Mouse (Mus musculus): ENCODE measurements around the gene Lurap1. TPM values are rescaled to one million over a fixed set of nuclear protein-coding genes. Genes with fewer than 3 reads are reported as not detected.
A peak's percentile ranks its signal among the peaks of the same experiment; 100 is the strongest.

Lurap1 gene
- polyA plus RNA-seq, 1 experiment from 2014 or later = 3.3 TPM

GRCm38 (mm10) chr4:116157882-116158281 is 6.7 kb upstream of the Lurap1 start:
- WGBS = 83% methylated on average over 2 of the region's 2 CpGs
- Histone ChIP-seq H3K9me3 (no peaks in the 10 kb centered on the region), H3K9ac (no peak overlapping the region), H3K4me1 (peaks cover 10% of the 10 kb centered on the region; the same call in 1 of the 2 replicates), H3K4me3 (no peak overlapping the region), H3K4me2 (no peak overlapping the region), H3K36me3 (peaks cover 66% of the 10 kb centered on the region), H3K27me3 (no peaks in the 10 kb centered on the region), H3K27ac (no peak overlapping the region)
- ATAC-seq (ENCODE audit: borderline replicate concordance, extremely low read depth, low FRiP score, low TSS enrichment) = no peak

GRCm38 (mm10) chr4:116152702-116153101 is 1.6 kb upstream of the Lurap1 start:
- 91% methylated on average over 15 of the region's 15 CpGs for WGBS
- Histone ChIP-seq H3K4me1 (peaks cover 13% of the 10 kb centered on the region), H3K4me3 (no peak overlapping the region), H3K27ac (no peak overlapping the region), H3K27me3 (no peaks in the 10 kb centered on the region), H3K36me3 (peaks cover 58% of the 10 kb centered on the region), H3K9me3 (no peaks in the 10 kb centered on the region), H3K9ac (no peak overlapping the region), H3K4me2 (no peak overlapping the region)
- no peak for ATAC-seq (ENCODE audit: borderline replicate concordance, extremely low read depth, low FRiP score, low TSS enrichment)

DNA sequence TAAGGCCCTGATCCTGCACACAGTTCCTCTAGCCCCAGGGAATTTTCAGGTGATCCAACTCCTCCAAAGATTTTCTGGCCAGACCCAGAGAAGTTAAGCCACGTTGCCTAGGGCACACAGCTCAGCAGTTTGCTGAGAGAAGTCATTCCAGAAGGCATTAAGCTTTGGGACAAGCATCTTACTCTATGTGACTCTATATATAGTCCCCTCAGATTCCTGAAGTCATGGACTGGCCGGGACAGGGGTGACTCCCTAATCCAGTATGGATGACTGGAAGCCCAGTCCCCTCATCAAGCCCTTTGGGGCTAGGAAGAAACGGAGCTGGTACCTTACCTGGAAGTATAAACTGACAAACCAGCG is 296 bp downstream of the Lurap1 start:
- no peak for ATAC-seq (ENCODE audit: borderline replicate concordance, extremely low read depth, low FRiP score, low TSS enrichment)
- peak overlapping the region; percentile 76 for H3K4me3 ChIP-seq
- H3K27ac ChIP-seq = peak overlapping the region; percentile 90
- peak overlapping the region; percentile 94 for H3K9ac ChIP-seq
- no peaks in the 10 kb centered on the region for H3K27me3 ChIP-seq
- no peaks in the 10 kb centered on the region for H3K9me3 ChIP-seq
- peaks cover 13% of the 10 kb centered on the region for H3K4me1 ChIP-seq
- peaks cover 39% of the 10 kb centered on the region for H3K36me3 ChIP-seq
- peak overlapping the region; percentile 67 for H3K4me2 ChIP-seq
- 12% methylated on average over 4 of the region's 4 CpGs for WGBS

DNA sequence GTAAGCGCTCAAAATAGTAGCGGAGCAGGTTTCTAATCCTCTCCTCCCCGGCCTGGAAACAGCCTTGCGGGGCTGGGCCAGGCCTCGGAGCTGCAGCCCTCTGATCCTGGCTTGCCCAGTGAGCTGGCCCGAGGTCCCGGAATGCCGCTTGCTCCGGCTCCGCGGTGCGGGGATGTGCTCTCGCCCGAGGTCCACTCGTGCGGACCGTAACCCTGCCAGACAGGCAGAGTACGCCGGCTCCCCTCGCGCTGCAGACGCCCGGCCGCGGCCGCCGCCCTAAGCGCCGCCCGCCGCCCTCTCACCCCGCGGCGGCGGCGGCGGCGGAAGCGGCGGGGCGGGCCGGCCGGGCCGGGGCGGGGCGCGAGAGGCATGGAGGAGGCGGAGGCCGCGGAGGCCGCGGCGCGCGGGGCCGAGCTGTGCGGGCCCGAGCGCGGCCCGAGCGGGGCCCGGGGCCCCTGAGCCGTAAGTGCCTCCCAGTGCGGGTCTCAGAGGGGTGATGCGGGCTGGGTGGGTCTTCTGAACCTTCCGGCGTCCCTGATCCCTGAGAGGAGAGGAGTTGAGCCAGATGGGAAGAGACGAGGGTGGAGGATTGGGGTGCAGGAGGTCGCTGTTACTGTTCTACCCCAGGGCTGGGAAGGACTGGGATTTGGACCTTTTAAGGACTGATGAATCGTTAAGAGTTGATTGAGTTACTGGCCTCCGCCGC is 829 bp downstream of the Lurap1 start:
- Histone ChIP-seq H3K4me3 (peak overlapping the region; percentile 76), H3K27me3 (no peaks in the 10 kb centered on the region), H3K9ac (peak overlapping the region; percentile 94), H3K27ac (peak overlapping the region; percentile 90), H3K36me3 (peaks cover 34% of the 10 kb centered on the region), H3K4me1 (peaks cover 13% of the 10 kb centered on the region), H3K9me3 (no peaks in the 10 kb centered on the region), H3K4me2 (peak overlapping the region; percentile 67)
- WGBS = under 1% methylated on average over 69 of the region's 73 CpGs
- peak; percentile 92 for ATAC-seq (ENCODE audit: borderline replicate concordance, extremely low read depth, low FRiP score, low TSS enrichment)

DNA sequence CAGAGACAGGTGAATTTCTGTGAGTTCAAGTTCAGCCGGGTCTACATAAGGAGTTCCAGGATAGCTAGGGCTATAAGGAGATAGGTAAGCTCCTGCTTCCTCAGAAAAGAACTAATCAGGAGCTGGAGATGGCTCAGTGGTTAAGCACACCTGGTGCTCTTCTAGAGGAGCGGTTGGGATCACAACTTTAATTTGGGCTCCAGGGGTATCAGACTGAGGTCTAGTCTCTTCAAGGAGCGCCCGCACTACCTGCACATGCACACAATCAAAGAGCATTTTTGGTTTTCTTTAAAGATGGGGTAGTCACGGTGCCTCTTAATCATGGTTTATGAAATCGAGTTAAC is 1.4 kb downstream of the Lurap1 start:
- H3K9ac ChIP-seq = peak overlapping the region; percentile 94

DNA sequence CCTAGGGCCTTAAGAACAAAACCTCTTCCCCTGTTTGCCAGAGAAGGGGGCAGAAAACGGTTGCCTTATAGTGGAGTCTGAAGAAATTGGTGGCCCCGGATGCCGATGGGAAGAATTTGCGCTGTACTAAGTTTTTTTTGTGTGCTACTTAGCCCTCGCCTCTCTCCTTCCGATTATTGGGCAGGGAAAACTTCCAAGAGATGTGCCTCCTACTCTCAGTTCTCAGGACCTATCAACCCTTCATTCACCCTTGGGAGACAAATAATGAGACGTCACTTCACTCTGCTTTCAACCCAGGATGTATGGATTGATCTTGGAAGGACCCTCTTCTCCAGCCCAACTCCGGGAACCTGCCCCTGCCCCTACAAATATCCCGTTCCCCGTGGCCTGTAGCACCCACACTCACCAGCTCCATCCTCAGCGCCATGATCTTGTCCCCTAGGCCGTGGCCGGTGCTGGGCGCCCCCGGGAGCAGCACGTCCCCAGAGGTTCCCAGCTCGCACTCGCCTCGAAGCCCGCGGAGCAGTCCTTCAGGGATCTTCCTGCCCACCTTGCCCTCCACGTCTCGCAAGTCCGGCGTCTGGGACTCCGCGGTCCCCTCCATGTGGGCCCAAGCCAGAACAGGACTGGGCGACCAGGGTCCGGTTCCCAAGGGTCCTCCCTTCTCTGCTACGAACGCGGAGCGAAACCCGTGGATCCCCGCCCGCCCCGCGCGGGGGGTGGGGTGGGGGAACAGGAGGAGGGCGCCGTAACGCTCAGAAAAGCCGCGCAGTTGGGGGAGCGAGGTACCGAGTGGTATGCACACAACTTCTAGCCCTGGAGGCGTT is 7.0 kb downstream of the Lurap1 start:
- H3K36me3 ChIP-seq = no peaks in the 10 kb centered on the region
- no peaks in the 10 kb centered on the region for H3K9me3 ChIP-seq
- H3K27ac ChIP-seq = no peak overlapping the region
- peak overlapping the region; percentile 63 for H3K4me3 ChIP-seq
- WGBS = 1% methylated on average over 47 of the region's 47 CpGs
- peak overlapping the region; percentile 56 for H3K9ac ChIP-seq
- peak overlapping the region; percentile 94 for H3K4me2 ChIP-seq
- H3K27me3 ChIP-seq = no peaks in the 10 kb centered on the region
- peaks cover 15% of the 10 kb centered on the region for H3K4me1 ChIP-seq
- ATAC-seq (ENCODE audit: borderline replicate concordance, extremely low read depth, low FRiP score, low TSS enrichment) = peak; percentile 85

More for the DNA sequence above, 1.4 kb downstream of the Lurap1 start:
- no peaks in the 10 kb centered on the region for H3K9me3 ChIP-seq
- H3K36me3 ChIP-seq = peaks cover 29% of the 10 kb centered on the region
- H3K27me3 ChIP-seq = no peaks in the 10 kb centered on the region
- peak overlapping the region; percentile 67 for H3K4me2 ChIP-seq
- 23% methylated on average over 6 of the region's 6 CpGs for WGBS
- no peak for ATAC-seq (ENCODE audit: borderline replicate concordance, extremely low read depth, low FRiP score, low TSS enrichment)
- peak overlapping the region; percentile 76 for H3K4me3 ChIP-seq
- H3K4me1 ChIP-seq = peaks cover 14% of the 10 kb centered on the region
- H3K27ac ChIP-seq = peak overlapping the region; percentile 90

DNA sequence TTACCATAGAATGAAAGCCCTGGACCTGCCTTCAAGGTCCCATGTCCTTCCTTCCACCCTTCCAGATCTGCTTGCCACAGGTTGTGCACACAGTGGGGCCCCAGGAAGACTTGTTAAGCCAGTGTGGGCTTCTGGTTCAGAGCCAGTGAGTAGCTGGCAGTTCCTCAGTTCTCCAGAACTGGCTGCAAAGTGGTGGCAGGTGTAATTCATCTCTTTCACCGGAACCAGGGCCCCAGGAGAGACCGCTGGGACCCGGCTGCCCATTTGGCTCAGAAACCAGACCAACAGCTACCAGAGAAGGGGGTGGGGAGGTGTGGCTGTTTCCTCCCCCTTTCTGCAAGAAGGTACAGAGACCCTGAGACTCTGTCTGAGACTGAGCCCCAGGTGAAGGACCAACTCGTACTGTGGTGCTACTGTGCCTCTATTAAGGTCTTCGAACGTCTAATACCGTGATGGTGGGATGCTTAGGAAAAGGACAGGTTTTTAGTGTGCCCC is 7.8 kb downstream of the Lurap1 start:
- Histone ChIP-seq H3K9ac (peak overlapping the region; percentile 56; the same call in 1 of the 2 replicates), H3K27me3 (no peaks in the 10 kb centered on the region), H3K36me3 (no peaks in the 10 kb centered on the region), H3K4me3 (peak overlapping the region; percentile 63), H3K4me2 (peak overlapping the region; percentile 94), H3K4me1 (peaks cover 15% of the 10 kb centered on the region), H3K9me3 (no peaks in the 10 kb centered on the region), H3K27ac (no peak overlapping the region)
- WGBS = 7% methylated on average over 7 of the region's 7 CpGs
- peak; percentile 32; the same call in 1 of the 2 replicates for ATAC-seq (ENCODE audit: borderline replicate concordance, extremely low read depth, low FRiP score, low TSS enrichment)

- no peaks in the 10 kb centered on the region for H3K27me3 ChIP-seq
- ATAC-seq (ENCODE audit: borderline replicate concordance, extremely low read depth, low FRiP score, low TSS enrichment) = no peak
- no peak overlapping the region for H3K27ac ChIP-seq
- no peaks in the 10 kb centered on the region for H3K9me3 ChIP-seq
- WGBS = 74% methylated on average over 7 of the region's 7 CpGs
- no peak overlapping the region for H3K4me2 ChIP-seq
- H3K4me1 ChIP-seq = peaks cover 15% of the 10 kb centered on the region
- H3K4me3 ChIP-seq = no peak overlapping the region
- H3K36me3 ChIP-seq = no peaks in the 10 kb centered on the region
- no peak overlapping the region for H3K9ac ChIP-seq
Observed at GRCm38 (mm10) chr4:116142269-116142668, 8.9 kb downstream of the Lurap1 start.

DNA sequence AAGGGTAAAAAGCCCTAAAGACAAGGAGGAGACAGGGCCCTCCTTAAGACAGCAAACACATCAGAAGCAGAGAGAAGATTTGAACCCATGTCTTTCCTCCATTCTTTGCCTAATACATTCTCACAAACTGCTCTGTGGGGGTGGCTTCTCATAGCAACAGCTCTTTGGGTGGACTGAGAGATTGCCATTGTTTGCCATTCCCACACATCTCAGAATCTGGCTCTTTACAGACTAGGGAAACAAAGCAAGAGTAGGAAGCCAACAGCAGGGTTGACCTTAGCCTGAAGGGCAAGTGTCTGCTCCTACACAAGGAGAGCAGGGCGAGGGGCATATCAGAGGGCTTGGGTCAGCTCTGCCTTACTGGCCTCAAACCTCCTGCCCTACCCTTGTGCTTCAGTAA is 9.4 kb downstream of the Lurap1 start:
- H3K9ac ChIP-seq = no peak overlapping the region
- no peak for ATAC-seq (ENCODE audit: borderline replicate concordance, extremely low read depth, low FRiP score, low TSS enrichment)
- H3K27ac ChIP-seq = no peak overlapping the region
- no peaks in the 10 kb centered on the region for H3K36me3 ChIP-seq
- H3K4me1 ChIP-seq = peaks cover 15% of the 10 kb centered on the region
- WGBS = 70% methylated on average over 1 of the region's 1 CpGs
- no peak overlapping the region for H3K4me3 ChIP-seq
- H3K27me3 ChIP-seq = no peaks in the 10 kb centered on the region
- no peaks in the 10 kb centered on the region for H3K9me3 ChIP-seq
- H3K4me2 ChIP-seq = no peak overlapping the region

DNA sequence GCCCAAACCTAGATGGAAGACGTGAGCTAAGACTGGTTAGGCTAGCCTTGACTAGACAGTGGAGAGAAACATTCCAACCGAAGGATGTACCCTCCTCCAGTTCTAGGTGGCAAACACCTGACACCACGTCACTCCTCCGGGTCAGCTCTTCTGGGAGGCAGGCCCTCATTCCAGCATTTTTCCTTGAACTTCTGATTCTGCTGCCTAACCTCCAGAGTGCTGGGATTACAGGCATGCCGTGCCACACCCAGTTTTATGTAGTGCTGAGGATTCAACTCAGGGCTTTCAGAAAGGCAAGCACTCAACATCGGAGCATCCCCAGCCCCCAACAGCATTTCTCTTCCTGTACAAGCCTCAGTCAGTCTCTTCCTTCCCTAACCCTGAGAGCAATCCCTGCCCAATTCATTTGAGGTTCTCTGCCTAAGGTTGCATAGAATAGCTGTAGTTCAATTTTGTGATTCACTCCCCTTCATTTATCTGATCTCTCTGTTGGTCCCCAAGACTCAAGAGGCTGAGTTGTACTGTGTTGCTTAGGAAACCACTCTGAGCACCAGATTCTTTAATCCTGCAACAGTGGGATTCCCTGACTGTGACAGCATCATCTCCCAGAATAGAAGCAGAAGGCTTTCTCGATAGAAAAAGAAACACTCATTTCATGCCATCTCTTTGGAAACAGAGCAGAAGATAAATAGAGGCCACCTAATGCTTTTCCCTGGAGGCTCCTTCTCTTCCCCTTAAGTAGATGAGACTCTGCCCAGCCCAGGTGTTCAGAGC is 10.2 kb downstream of the Lurap1 start:
- H3K4me1 ChIP-seq = peaks cover 15% of the 10 kb centered on the region
- ATAC-seq (ENCODE audit: borderline replicate concordance, extremely low read depth, low FRiP score, low TSS enrichment) = no peak
- no peaks in the 10 kb centered on the region for H3K27me3 ChIP-seq
- no peaks in the 10 kb centered on the region for H3K9me3 ChIP-seq
- no peak overlapping the region for H3K27ac ChIP-seq
- no peak overlapping the region for H3K4me3 ChIP-seq
- 71% methylated on average over 7 of the region's 7 CpGs for WGBS
- H3K36me3 ChIP-seq = no peaks in the 10 kb centered on the region
- H3K9ac ChIP-seq = no peak overlapping the region
- H3K4me2 ChIP-seq = no peak overlapping the region

GRCm38 (mm10) chr4:116137421-116137996 is 13.6 kb downstream of the Lurap1 start:
- H3K27me3 ChIP-seq = no peaks in the 10 kb centered on the region
- no peaks in the 10 kb centered on the region for H3K9me3 ChIP-seq
- no peaks in the 10 kb centered on the region for H3K36me3 ChIP-seq
- ATAC-seq (ENCODE audit: borderline replicate concordance, extremely low read depth, low FRiP score, low TSS enrichment) = peak; percentile 59; the same call in 1 of the 2 replicates
- H3K4me3 ChIP-seq = no peak overlapping the region
- no peak overlapping the region for H3K9ac ChIP-seq
- H3K4me1 ChIP-seq = peaks cover 4% of the 10 kb centered on the region; the same call in 1 of the 2 replicates
- 47% methylated on average over 13 of the region's 13 CpGs for WGBS
- H3K4me2 ChIP-seq = no peak overlapping the region
- no peak overlapping the region for H3K27ac ChIP-seq

Measured in lung, embryonic 15.5 days (tissue).